Mouse (Mus musculus) leukemia stem cell, adult 10-12 weeks (primary cell): Measurements from ENCODE around the gene Gimap3. TPM values are rescaled to one million over a fixed set of nuclear protein-coding genes. Genes with fewer than 3 reads are reported as not detected.

Experiments used
- polyA plus RNA-seq: library from polyadenylated mRNA; stranded (reverse); fragments of >175 nt; gene quantifications from 2 replicates; pipeline ENCODE4 v1.2.3, GENCODE M21; 2012; ENCODE audit warnings: low replicate concordance

Gimap3 gene
- polyA plus RNA-seq: 24.2 and 84.0 TPM in 2 replicates

GRCm38 (mm10) chr6:48770696-48771095 is at the start of gene Gimap3:
TSS of gene Gimap3 (minus strand) at chr6:48770851.

GRCm38 (mm10) chr6:48745959-48746889 is 24.4 kb downstream of the Gimap3 start, which contains the start of gene Gimap5:
TSS of gene Gimap5 (plus strand) at chr6:48746197.

GRCm38 (mm10) chr6:48738961-48739779 is 31.5 kb downstream of the Gimap3 start, which contains the start of gene Gimap1:
TSS of gene Gimap1 (plus strand) at chr6:48739054.

GRCm38 (mm10) chr6:48718455-48718854 is 52.2 kb downstream of the Gimap3 start, which contains the start of the genes Gm28053 and Gimap7:
TSS of gene Gm28053 (plus strand) at chr6:48718607.
TSS of gene Gimap7 (plus strand) at chr6:48718621.

Other genes starting within 250 kb of the Gimap3 start
- gene Atp6v0e2, start 233.2 kb downstream of the Gimap3 start, polyA plus RNA-seq: 0.25 and 3.8 TPM in 2 replicates
- gene Lrrc61, start 216.1 kb downstream of the Gimap3 start, polyA plus RNA-seq: 9.1 and 11.2 TPM in 2 replicates
- 1.4 TPM in 1 of 2 replicates, not detected in the other for gene Rarres2, start 198.1 kb downstream of the Gimap3 start, polyA plus RNA-seq
- not detected in 2 replicates for gene Gm45021, start 181.2 kb downstream of the Gimap3 start, polyA plus RNA-seq
- 10.0 TPM in 2 replicates for gene Repin1, start 177.0 kb downstream of the Gimap3 start, polyA plus RNA-seq
- gene Gm44965, start 176.9 kb downstream of the Gimap3 start, polyA plus RNA-seq: 1.0 TPM in 1 of 2 replicates, not detected in the other
- gene Zfp775, start 168.8 kb downstream of the Gimap3 start, polyA plus RNA-seq: 1.2 and 1.5 TPM in 2 replicates
- 0.20 and 0.59 TPM in 2 replicates for gene AI854703, start 144.1 kb downstream of the Gimap3 start, polyA plus RNA-seq
- 3.2 and 4.2 TPM in 2 replicates for gene Gimap8, start 123.6 kb downstream of the Gimap3 start, polyA plus RNA-seq
- 0.52 TPM in 1 of 2 replicates, not detected in the other for gene Gimap9, start 94.7 kb downstream of the Gimap3 start, polyA plus RNA-seq
- gene Gimap4, start 86.3 kb downstream of the Gimap3 start, polyA plus RNA-seq: 1.3 and 5.0 TPM in 2 replicates
- 4.5 and 8.3 TPM in 2 replicates for gene Gimap6, start 62.6 kb downstream of the Gimap3 start, polyA plus RNA-seq
- not detected in 2 replicates for gene Gm28053, start 52.2 kb downstream of the Gimap3 start, polyA plus RNA-seq
- gene Gimap7, start 52.2 kb downstream of the Gimap3 start, polyA plus RNA-seq: 0.37 and 2.0 TPM in 2 replicates
- gene Gimap1, start 31.8 kb downstream of the Gimap3 start, polyA plus RNA-seq: 14.6 and 21.6 TPM in 2 replicates
- 4.7 and 19.6 TPM in 2 replicates for gene Gimap5, start 24.7 kb downstream of the Gimap3 start, polyA plus RNA-seq
- gene Tmem176a, start 70.1 kb upstream of the Gimap3 start, polyA plus RNA-seq: 6.4 and 44.5 TPM in 2 replicates
- 2.3 and 12.0 TPM in 2 replicates for gene Tmem176b, start 70.6 kb upstream of the Gimap3 start, polyA plus RNA-seq
- gene Aoc1, start 102.0 kb upstream of the Gimap3 start, polyA plus RNA-seq: not detected in 2 replicates
- not detected in 2 replicates for gene 1600015I10Rik, start 159.0 kb upstream of the Gimap3 start, polyA plus RNA-seq
- gene Doxl2, start 204.1 kb upstream of the Gimap3 start, polyA plus RNA-seq: not detected in 2 replicates
- not detected in 2 replicates for gene Svs1, start 216.0 kb upstream of the Gimap3 start, polyA plus RNA-seq